Mouse (Mus musculus): Measurements from ENCODE around the gene Cd37. TPM values are rescaled to one million over a fixed set of nuclear protein-coding genes. Genes with fewer than 3 reads are reported as not detected.
A peak's percentile ranks its signal among the peaks of the same experiment; 100 is the strongest.

Gene Cd37
- polyA plus RNA-seq, 1 experiment from 2014 or later, result 2.6 TPM

GRCm38 (mm10) chr7:45221680-45222079 is 17.2 kb downstream of the Cd37 start:
- no peak for TF ChIP-seq CTCF (IDR thresholded peaks at IDR 0.05; ENCODE audit: low read depth)
- Histone ChIP-seq H3K4me3 (replicated peaks; ENCODE audit: low read depth, low read length) (no peak overlapping the region), H3K9ac (ENCODE audit: low read depth, low read length) (no peak overlapping the region), H3K27ac (no peak overlapping the region), H3K9me3 (replicated peaks; ENCODE audit: low read length) (no peaks in the 10 kb centered on the region), H3K27me3 (ENCODE audit: insufficient read depth, low read length) (no peaks in the 10 kb centered on the region), H3K4me1 (replicated peaks; ENCODE audit: insufficient read depth, low read length) (peaks cover 9% of the 10 kb centered on the region), H3K36me3 (ENCODE audit: insufficient read depth, low read length) (peaks cover 58% of the 10 kb centered on the region), H3K4me2 (ENCODE audit: low read length) (no peak overlapping the region)
- WGBS, result 87% methylated on average over 2 of the region's 2 CpGs
- ATAC-seq (replicated peaks; ENCODE audit: low FRiP score, low read depth) (no peak), DNase-seq (ENCODE audit: low spot score) (no peak)

- peak; percentile 57 for ATAC-seq (replicated peaks; ENCODE audit: low FRiP score, low read depth)
- H3K4me3 ChIP-seq (replicated peaks; ENCODE audit: low read depth, low read length), result peak overlapping the region; percentile 77
Observed at GRCm38 (mm10) chr7:45216442-45217183, 22.3 kb downstream of the Cd37 start.

DNA sequence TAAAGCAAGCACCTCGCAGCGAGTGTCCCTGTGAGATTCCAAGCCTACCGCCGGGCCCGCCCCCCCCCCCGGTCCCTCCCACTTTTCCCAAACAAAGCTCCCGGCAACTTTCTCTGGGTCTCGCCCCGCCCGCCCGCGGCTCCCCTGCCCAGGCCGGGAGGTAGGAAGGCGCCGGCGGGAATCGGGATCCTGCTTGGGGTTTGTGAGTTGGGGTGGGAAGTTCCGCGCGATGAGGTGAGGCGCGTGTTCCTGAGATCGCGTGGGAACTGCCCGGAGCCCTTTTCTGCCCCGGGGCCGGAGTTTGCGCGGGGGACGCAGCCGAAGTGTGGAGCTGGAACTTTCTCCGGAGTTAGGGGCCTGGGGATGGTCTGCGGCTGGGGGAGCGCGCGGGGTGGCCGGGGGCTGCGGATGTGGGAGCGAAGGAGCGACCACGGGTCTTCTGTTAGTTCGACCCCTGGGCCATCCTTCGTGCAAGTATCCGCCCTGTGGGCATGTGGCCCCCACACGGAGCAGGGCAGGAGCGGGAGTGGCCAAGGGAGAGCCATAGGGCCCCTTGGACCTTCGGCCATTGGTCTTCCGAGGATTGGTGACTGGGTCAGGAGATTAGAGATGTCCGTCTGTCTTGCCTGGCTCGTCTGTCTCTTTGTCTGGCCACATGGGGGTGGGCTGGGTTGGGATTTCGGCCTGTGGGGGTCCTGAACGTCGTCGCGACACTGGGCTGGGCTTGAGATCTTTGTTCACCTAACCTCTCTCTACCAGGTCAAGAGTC is 23.1 kb downstream of the Cd37 start, which contains the start of gene Tead2:
TSS of gene Tead2 (plus strand) at position 81 of the 769 bp plus-strand sequence.
- peak within 1 kb of the TSS; percentile 77 for H3K4me3 ChIP-seq (replicated peaks; ENCODE audit: low read depth, low read length)
- peak within 1 kb of the TSS; percentile 88 for H3K9ac ChIP-seq (ENCODE audit: low read depth, low read length)
- peaks cover 6% of the 10 kb centered on the region; the same call in 1 of the 2 replicates for H3K27me3 ChIP-seq (ENCODE audit: insufficient read depth, low read length)
- DNase-seq (ENCODE audit: low spot score) (peak; percentile 83), ATAC-seq (replicated peaks; ENCODE audit: low FRiP score, low read depth) (peak; percentile 58)
- H3K4me2 ChIP-seq (ENCODE audit: low read length), result peak within 1 kb of the TSS; percentile 93
- TF ChIP-seq CTCF (IDR thresholded peaks at IDR 0.05; ENCODE audit: low read depth), result no peak
- H3K4me1 ChIP-seq (replicated peaks; ENCODE audit: insufficient read depth, low read length), result peaks cover 16% of the 10 kb centered on the region
- under 1% methylated on average over 53 of the region's 55 CpGs for WGBS
- H3K27ac ChIP-seq, result peak within 1 kb of the TSS; percentile 90
- H3K9me3 ChIP-seq (replicated peaks; ENCODE audit: low read length), result no peaks in the 10 kb centered on the region
- H3K36me3 ChIP-seq (ENCODE audit: insufficient read depth, low read length), result peaks cover 25% of the 10 kb centered on the region

More at GRCm38 (mm10) chr7:45216442-45217183, 22.3 kb downstream of the Cd37 start:
- WGBS, result 3% methylated on average over 13 of the region's 13 CpGs
- no peak for TF ChIP-seq CTCF (IDR thresholded peaks at IDR 0.05; ENCODE audit: low read depth)
- peak; percentile 94 for DNase-seq (ENCODE audit: low spot score)
- H3K36me3 ChIP-seq (ENCODE audit: insufficient read depth, low read length), result peaks cover 27% of the 10 kb centered on the region
- H3K27ac ChIP-seq, result peak overlapping the region; percentile 90
- H3K4me1 ChIP-seq (replicated peaks; ENCODE audit: insufficient read depth, low read length), result peaks cover 15% of the 10 kb centered on the region
- peak overlapping the region; percentile 88 for H3K9ac ChIP-seq (ENCODE audit: low read depth, low read length)
- peak overlapping the region; percentile 93 for H3K4me2 ChIP-seq (ENCODE audit: low read length)
- no peaks in the 10 kb centered on the region for H3K27me3 ChIP-seq (ENCODE audit: insufficient read depth, low read length)
- H3K9me3 ChIP-seq (replicated peaks; ENCODE audit: low read length), result no peaks in the 10 kb centered on the region

GRCm38 (mm10) chr7:45213708-45214107 is 25.2 kb downstream of the Cd37 start:
- H3K4me2 ChIP-seq (ENCODE audit: low read length), result no peak overlapping the region
- H3K27me3 ChIP-seq (ENCODE audit: insufficient read depth, low read length), result peaks cover 6% of the 10 kb centered on the region; the same call in 1 of the 2 replicates
- TF ChIP-seq CTCF (IDR thresholded peaks at IDR 0.05; ENCODE audit: low read depth), result no peak
- no peaks in the 10 kb centered on the region for H3K9me3 ChIP-seq (replicated peaks; ENCODE audit: low read length)
- no peak overlapping the region for H3K4me3 ChIP-seq (replicated peaks; ENCODE audit: low read depth, low read length)
- ATAC-seq (replicated peaks; ENCODE audit: low FRiP score, low read depth) (no peak), DNase-seq (ENCODE audit: low spot score) (no peak)
- no peak overlapping the region for H3K9ac ChIP-seq (ENCODE audit: low read depth, low read length)
- peaks cover 16% of the 10 kb centered on the region for H3K4me1 ChIP-seq (replicated peaks; ENCODE audit: insufficient read depth, low read length)
- WGBS, result 65% methylated on average over 5 of the region's 5 CpGs
- H3K27ac ChIP-seq, result no peak overlapping the region
- peaks cover 8% of the 10 kb centered on the region; the same call in 1 of the 2 replicates for H3K36me3 ChIP-seq (ENCODE audit: insufficient read depth, low read length)

DNA sequence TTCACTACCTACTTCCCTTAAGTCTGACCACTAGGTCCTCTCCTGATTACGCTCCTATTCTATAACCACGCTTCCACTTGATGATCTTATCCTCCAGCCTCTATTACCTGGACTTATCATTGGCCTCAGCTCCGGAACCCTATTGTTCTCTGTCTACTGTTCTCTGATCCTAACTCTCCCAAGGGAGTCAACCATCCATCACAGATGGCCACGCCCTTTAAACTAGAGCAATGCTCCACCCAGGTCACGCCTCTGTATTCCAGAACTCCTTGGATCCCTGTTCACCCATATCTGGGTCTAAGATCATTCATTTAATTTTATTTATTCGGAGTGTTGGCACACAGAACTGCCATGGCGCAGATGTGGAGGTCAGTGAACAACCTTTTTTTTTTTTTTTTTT is 26.6 kb downstream of the Cd37 start:
- Histone ChIP-seq H3K4me2 (ENCODE audit: low read length) (peak overlapping the region; percentile 43; the same call in 1 of the 2 replicates), H3K27ac (no peak overlapping the region)
- WGBS, result 70% methylated on average over 7 of the region's 7 CpGs

GRCm38 (mm10) chr7:45211851-45212251 is 27.1 kb downstream of the Cd37 start, which contains the start of gene Dkkl1:
Gene Dkkl1 (minus strand): TSS chr7:45212147.
- H3K9me3 ChIP-seq (replicated peaks; ENCODE audit: low read length), result no peaks in the 10 kb centered on the region
- no peak within 1 kb of the TSS for H3K27ac ChIP-seq
- peak within 1 kb of the TSS; percentile 43 for H3K4me2 ChIP-seq (ENCODE audit: low read length)
- H3K27me3 ChIP-seq (ENCODE audit: insufficient read depth, low read length), result peaks cover 6% of the 10 kb centered on the region; the same call in 1 of the 2 replicates
- 0 out of 2 replicates have a peak within 1 kb of the TSS, but pooled peaks have one; percentile 12 for H3K4me3 ChIP-seq (replicated peaks; ENCODE audit: low read depth, low read length)
- H3K4me1 ChIP-seq (replicated peaks; ENCODE audit: insufficient read depth, low read length), result peaks cover 9% of the 10 kb centered on the region; the same call in 1 of the 2 replicates
- H3K9ac ChIP-seq (ENCODE audit: low read depth, low read length), result peak within 1 kb of the TSS; percentile 18; the same call in 1 of the 2 replicates
- WGBS, result 5% methylated on average over 17 of the region's 17 CpGs
- DNase-seq (ENCODE audit: low spot score) (no peak), ATAC-seq (replicated peaks; ENCODE audit: low FRiP score, low read depth) (no peak)
- H3K36me3 ChIP-seq (ENCODE audit: insufficient read depth, low read length), result no peaks in the 10 kb centered on the region
- TF ChIP-seq CTCF (IDR thresholded peaks at IDR 0.05; ENCODE audit: low read depth), result no peak

More for the DNA sequence above, 26.6 kb downstream of the Cd37 start:
- no peak overlapping the region for H3K4me3 ChIP-seq (replicated peaks; ENCODE audit: low read depth, low read length)
- ATAC-seq (replicated peaks; ENCODE audit: low FRiP score, low read depth), result no peak
- H3K27me3 ChIP-seq (ENCODE audit: insufficient read depth, low read length), result peaks cover 6% of the 10 kb centered on the region; the same call in 1 of the 2 replicates
- no peak for DNase-seq (ENCODE audit: low spot score)
- no peaks in the 10 kb centered on the region for H3K36me3 ChIP-seq (ENCODE audit: insufficient read depth, low read length)
- H3K9ac ChIP-seq (ENCODE audit: low read depth, low read length), result no peak overlapping the region
- H3K4me1 ChIP-seq (replicated peaks; ENCODE audit: insufficient read depth, low read length), result peaks cover 12% of the 10 kb centered on the region; the same call in 1 of the 2 replicates
- no peaks in the 10 kb centered on the region for H3K9me3 ChIP-seq (replicated peaks; ENCODE audit: low read length)
- no peak for TF ChIP-seq CTCF (IDR thresholded peaks at IDR 0.05; ENCODE audit: low read depth)
